Mouse (Mus musculus): ENCODE measurements at regions not wholly inside any gene's neighbourhood (a gene's known extent, or its start where the extent isn't known, plus 50 kb on each side); places are given as distances from the start of the nearest gene placed in this dataset. TPM values are rescaled to one million over a fixed set of nuclear protein-coding genes. Genes with fewer than 3 reads are reported as not detected.

Small RNAs in the stretch of these regions (microRNA-seq; reads per million reads assigned to microRNA genes)
- not detected for gene Gm44361

Data from left cerebral cortex, postnatal 4 days (tissue).